Mouse (Mus musculus): ENCODE measurements around the gene Zap70.
A peak's percentile ranks its signal among the peaks of the same experiment; 100 is the strongest.

Gene Zap70

DNA sequence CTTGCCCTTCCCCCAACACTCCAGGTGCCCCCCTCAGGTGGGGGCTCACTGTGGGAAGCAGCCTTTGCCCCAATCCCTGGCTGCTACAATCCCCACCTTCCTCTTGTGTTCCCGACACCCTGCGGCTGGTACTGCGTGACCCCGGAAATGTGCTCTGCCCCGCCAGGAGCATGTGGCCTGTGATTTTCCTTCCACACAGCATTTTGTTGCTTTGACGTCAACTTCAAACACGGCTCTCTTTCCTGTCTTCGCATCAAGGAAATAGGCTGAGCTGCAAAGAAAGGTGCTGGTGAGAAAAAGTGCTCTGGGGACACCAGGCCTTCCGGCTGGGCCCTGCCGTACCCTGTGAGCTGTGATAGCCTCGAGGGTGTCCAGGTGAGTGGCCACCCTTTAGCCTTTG lies at the start of gene Zap70:
Gene Zap70 (plus strand): TSS at position 231 of the 400 bp plus-strand sequence.
- DNase-seq (ENCODE audit: low read depth, low spot score), result no peak

DNA sequence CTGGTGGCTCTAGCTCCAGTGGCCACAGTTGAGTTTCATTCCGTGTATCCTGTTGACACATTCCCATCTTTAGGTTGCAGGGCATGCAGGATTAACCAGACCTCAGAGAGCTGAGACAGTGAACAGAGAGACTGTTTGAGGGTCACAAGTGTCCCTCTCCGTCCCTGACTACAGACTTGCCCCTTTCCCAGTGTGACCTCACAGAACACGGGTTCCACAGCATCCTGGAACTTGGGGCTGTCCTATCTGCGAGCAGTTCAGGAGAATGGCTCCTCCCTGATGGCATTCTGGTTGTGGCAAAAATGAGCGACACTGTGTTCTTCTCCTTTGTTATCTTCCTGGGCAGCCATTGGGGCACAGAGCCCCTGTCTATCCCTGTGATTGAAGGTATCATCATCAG lies 47.3 kb upstream of the Zap70 start, which contains the start of gene Actr1b:
Gene Actr1b (minus strand): TSS at position 112 of the 400 bp plus-strand sequence.
- DNase-seq (ENCODE audit: low read depth, low spot score), result no peak

DNA sequence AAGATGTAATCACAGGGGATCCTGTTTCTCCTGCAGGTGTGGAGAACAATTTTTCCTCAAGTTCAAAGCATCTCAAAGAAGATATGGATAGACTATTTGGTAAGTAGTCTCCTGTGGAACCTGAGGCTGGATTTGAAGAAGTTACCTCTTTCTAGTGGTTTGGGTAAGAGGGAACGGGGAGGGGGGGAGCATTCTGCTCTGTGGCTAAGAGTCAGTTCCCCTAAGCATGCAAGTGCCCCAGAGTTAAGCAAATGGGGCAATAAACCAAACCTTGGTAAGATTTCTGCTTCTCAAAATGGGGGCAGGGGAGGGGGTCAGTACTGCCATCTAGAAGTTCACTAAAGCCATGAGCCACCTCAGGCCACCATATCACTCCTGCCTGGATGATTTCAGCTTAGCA lies 42.8 kb upstream of the Zap70 start:
- no peak for DNase-seq (ENCODE audit: low read depth, low spot score)

DNA sequence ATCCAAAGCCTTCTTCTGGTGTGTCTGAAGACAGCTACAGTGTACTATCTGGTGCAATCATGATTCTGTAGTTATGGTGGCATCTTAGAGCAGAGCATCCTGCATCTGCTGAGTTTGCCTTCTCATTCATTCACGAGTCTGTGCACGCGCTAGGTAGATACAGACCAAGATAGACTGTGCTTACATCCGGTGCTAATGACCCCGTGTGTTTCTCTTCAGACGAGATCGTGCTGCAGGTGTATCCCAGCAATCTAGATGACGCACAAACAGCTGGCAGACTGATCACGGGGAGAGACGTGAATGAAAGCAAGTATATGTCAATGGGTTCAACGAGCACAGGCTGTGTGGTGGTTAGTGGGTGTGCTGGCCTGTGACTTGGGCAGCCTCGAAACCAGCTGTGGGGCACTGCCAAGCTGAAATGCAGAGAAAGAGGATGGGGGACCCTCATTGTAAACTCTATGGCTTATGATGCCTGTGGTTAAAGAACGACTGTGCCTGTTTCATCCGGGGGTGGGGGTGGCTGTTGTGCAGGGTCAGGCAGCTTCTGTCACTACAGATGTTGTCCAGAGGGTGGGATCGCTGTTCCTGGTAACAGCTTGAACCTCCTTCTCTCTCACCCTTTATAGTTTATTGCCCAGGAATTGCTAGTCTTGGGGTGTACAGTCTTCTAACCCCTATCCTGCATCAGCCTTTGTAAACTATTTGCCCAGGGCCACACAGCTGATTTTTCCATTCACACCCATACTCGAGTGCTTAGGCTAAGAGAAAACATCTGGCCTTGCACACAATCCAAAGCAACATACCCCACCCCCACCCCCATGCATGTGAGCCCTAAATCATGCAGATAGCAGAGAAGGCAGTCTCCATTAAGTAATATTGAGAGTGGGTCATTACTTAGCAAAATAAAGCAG lies 38.2 kb upstream of the Zap70 start:
- DNase-seq (ENCODE audit: low read depth, low spot score), result no peak

DNA sequence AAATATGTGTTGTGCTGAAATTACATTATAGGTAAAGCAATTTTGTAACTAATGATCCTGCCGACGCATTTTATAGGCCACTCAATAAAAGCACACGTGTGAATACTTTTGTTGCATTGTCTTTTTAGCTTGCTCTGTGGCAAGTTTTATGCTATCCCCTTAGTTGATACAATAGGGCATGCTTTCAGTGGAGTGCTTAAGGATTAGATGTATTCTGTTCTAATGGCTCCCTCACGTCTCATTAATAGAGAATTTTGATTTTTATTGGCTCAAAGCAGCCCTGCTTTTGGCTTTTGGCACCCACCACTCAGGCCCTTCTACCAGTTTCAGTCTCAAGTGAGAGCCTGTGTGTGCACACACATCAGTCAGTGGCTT lies 37.6 kb upstream of the Zap70 start:
- no peak for DNase-seq (ENCODE audit: low read depth, low spot score)

DNA sequence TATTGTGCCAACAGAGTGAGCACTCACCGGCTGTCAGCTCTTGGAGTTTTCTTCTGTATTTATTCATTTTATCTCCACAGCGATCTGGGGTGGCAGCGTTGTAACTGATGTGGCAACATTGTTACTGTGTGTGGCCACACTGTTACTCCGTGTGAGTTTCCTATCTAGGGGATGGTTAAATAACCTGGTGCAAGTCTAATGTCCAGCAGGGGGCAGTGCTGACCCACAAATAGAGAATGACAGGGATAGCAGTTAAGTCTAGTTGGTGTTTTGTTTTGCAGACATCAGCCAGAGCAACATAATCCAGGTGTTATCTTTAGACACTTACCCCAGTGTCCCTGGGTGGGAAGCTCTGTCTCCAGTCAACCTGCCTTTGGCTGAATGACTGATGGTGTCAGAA lies 24.3 kb upstream of the Zap70 start:
- DNase-seq (ENCODE audit: low read depth, low spot score), result peak; percentile 65

DNA sequence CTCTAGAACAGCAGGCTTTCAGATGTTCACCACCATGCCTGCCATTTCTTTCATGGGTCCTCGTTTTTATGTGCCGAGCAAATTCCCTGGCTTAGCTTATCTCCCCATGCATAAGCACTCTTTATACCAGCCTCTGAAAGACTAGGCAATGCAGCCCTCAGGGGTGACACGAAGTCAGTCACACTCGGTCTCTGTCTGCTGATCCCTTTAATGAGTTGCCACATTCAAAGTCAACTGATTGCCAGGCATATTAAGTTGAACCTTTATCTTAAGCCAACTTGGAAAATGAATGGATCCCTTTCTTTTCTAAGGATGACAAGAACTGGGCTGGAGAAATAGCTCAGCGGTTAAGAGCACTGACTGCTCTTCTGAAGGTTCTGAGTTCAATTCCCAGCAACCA lies 22.4 kb upstream of the Zap70 start:
- DNase-seq (ENCODE audit: low read depth, low spot score), result no peak

DNA sequence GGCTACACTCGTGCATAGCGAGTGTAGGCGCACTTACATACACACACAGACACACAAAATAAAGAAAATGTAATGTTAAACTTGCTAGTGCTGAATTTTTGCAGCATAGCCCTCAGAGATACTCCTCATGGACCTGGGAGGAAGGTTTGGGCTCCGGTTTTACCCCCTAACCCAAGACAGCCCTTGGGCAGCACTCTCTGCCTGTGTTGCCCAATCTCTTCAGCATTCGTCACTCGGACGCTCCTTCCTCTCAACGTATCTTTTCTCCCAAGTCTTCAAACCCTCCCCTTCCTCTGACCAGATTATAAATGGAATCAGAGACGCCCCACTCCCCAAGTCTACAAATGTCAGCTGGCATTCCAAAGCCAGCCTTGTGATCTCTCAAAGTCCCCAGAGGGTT lies 18.6 kb upstream of the Zap70 start:
- DNase-seq (ENCODE audit: low read depth, low spot score), result no peak

DNA sequence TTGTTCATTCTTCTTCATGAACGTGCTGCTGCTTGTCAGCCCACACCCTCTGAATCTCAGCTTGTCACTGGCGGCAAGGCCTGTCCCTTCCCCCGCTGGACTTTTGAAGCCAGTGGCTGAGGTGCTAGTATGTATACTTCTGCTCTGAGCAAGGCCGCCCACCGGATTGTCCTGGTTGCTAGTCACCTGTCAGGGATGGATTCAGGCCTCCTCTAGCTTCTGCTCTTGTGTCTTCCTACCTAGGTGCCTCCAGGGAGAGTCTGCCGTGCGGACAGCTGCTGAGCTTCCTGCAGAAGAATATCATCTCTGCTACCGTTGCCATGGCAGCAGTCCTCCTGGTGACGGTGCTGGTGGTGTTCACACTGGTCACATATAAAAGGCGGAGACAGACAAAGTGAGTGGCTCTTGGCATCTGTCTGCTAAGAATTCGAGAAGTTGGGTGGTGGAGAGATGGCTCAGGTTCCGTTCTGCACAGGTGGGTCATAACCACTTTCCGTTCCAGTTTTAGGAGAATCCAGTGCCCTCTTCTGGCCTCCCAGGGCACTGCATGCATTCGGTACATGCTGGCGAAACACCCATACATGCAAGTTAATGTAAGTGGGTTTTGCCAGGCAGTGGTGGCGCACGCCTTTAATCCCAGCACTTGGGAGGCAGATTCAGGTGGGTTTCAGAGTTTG lies 17.2 kb upstream of the Zap70 start:
- DNase-seq (ENCODE audit: low read depth, low spot score), result no peak

DNA sequence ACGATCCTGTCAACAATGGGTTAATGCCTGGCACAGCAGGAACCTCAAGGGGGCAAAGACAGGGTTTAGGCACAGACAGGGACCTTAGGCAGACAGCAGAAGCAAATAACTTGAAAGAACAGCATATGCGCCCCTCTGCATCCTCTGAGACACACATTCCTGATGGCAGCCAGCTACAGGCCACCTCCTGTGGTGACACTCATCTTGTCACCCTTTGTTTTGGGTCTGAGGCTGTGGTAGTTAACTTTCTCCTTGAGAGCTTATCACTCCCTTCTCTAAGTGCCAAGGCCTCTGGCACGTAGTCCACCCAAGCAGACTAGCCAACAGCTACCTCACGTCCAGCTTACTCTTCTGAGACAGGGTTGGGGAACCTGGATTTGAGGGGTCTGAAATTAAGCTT lies 15.9 kb upstream of the Zap70 start:
- no peak for DNase-seq (ENCODE audit: low read depth, low spot score)

DNA sequence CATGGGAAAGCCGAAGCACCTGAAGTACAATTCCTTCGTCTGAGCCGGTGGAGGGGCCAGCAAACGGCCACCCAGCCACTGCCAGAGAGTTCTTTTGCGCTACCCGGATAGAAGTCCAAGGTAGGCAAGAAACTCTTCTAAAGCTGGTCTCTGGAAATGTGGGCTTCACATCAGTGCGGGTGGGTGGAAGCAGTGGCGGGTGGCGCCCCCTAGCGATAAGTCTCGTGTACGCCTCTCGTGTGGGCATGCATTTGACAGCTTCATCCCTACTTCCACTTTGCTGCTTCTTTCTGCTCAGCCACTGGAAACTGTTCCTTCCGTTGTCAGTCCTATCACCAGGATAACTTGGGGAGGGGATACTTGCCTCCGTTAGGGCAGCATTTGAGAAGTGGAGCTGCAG lies 15.1 kb upstream of the Zap70 start:
- DNase-seq (ENCODE audit: low read depth, low spot score), result no peak

DNA sequence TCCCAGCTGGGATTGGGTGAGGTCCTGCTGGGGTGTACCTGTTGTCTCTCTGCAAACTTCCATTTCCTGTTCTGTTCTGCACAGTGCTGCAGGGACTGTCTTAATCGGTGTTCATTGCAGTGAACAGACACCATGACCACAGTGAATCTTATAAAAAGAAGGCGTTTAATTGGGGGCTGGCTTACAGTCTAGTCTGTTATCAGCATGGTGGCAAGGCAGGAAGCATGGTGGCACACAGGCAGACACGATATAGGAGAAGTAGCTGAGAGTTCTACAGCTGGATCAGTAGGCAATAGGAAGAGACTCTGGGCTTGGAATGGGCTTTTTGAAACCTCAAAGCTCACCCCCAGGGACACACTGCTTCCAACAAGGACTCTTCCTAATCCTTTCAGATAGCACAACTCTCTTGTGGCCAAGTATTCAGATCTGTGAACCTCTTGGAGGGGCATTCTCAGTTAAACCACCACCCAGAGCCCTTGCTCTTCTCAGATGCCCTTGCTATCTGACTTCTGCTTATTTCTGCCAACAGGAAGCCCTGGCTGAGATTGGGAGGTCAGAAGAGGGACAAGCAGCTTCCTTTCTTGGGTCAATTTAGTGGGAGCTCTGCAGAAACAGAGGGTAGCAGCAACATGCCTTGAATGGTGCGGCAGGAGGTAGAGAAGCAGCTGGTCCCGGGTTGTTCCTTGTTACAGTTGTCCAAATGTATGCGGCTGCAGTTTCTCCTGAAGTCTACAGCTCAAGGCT lies 7.5 kb upstream of the Zap70 start:
- no peak for DNase-seq (ENCODE audit: low read depth, low spot score)

DNA sequence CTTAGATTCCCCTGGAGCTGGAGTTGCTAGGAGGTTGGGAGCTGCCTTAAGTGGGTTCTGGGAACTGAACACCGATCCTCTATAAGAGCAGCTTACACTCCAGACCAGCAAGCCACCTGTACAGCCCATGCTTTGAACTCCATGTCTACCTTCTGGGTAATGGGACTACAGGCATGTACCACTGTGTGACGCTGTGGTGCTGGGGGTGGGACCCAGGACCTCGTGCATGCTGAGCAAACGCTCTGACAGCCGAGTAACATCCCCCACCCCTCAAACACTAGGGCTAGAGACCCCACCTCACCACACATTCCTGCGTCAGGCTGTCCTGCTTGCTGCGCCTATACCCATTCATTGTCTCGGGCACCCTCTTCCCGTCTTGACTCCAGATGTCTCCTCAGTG lies 3.0 kb upstream of the Zap70 start:
- DNase-seq (ENCODE audit: low read depth, low spot score), result no peak

DNA sequence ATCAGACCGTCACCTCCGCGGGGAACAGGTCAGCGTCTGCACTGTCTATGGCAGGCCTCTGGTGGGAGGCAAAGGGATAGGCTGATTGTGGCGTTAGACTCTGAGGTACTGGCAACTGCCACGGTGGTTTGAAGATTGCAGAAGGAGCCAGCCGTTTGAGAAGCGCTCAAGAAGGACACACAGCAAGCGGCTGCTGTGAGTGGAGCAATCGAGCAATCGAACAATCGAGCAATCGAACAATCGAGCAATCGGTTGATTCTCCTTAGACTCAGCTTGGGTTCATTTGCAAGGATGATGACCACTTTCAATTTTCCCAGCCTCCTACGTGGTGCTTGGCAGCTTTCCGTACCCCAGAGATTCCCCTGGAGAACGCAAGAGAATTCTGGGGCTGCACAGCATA lies 2.5 kb upstream of the Zap70 start:
- DNase-seq (ENCODE audit: low read depth, low spot score), result no peak

DNA sequence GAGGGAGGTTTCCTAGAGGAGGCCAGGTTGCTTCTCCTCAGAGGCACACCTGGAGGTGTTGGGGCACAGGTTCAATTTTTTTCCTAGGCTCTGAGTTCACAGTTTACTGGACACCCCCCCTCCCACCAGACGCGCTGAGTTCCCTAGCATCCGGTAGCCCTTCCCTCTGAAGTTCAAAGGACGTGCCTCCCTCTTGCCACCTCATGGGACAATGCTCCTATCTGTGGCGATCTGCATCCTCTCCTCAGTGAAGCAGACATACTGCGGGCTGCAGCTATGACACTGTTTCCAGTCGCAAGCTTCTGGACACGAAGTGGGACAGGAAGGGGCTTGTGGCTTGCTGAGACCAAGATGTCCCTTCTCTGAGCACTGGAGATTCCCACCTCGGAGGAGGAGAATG lies 1.2 kb upstream of the Zap70 start:
- DNase-seq (ENCODE audit: low read depth, low spot score), result no peak

DNA sequence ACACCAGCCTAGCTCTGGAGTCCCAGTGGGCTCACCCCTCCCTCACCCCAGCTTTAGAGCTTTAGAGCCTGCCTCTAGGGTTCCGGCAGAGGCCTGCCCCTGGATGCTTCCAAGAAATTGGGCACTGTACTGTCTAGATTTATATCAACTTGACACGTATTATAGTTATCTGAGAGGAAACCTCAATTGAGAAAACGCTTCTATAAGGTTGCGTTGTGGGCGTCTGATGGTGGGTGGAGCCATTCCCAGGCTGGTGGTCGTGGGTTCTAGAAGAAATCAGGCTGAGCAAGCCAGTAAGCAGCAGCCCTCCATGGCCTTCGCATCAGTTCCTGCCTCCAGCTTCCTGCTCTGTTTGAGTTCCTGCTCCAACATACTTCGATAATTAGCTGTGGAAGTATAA lies 537 bp upstream of the Zap70 start:
- DNase-seq (ENCODE audit: low read depth, low spot score), result no peak

DNA sequence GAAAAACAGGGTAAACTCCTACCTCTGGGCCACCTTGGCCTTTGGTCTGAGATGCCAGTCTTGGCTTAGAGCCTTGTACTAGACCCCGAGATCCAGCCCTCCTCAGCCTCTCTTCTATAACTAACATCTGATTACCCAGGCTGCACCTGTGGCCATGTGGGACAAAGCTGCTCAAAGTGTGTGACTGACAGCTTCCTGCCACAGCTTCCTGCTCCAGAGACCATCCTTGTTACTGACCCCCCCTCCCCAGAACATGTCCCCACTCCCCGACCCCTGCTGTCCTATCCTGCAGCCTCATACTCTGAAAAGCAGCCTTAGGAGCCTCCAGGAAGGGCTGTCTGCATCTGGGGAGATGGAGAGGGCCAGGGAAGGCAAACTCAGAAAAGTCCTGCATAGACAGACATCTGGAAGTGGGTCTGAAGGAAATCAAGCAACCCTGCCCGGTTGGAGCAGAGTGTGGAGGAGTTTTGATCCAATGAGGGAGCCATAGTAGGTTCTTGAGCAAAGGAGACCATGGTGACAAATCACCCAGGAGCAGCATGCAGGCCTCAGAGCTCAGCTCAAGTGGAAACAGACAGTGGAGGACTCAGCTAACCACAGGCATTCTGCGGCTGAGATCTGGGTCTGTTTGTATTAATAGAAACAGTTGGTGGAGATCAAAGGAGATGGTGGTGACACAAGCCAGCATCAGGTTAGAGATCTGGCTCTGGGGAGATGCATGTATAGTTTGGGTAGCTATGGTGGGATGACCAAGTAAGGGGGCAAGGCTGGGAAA lies 5.0 kb downstream of the Zap70 start:
- no peak for DNase-seq (ENCODE audit: low read depth, low spot score)

DNA sequence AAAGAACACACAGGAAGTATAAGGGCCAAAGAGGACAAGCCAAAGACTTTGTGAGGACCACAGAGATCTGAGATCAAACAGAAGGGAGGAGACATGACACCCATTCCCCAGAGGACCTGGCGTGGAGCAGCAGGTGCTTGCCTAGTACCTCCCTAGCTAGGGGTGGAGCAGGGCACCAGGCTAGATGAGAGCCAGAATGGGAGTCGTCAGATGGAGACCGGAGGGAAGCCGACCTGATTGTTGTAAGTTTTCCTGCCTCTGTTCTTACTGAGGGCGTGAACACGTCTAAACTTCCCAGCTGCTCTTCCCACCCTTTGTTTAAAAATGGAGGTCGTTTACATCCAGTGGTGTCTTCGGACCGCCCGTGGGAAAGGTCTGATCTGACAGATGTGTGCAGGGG lies 5.7 kb downstream of the Zap70 start:
- no peak for DNase-seq (ENCODE audit: low read depth, low spot score)

DNA sequence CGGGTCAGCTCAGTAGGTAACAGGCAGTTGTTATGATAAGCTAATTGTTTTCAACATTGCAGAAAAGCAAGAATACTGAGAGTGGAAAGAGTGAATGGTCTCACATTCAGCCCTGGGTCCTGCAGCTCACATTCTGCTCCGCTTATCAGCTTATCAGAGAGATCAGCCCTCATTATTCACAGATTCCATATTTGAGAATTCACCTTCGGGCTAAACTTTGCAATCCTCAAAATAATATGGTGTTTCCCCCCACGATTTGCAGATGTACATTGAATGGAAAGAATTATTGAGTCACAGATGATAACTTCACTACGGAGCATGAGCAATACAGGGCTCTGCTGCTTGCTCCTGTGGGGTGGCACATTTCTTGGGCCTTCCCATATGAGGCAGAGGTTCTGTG lies 7.2 kb downstream of the Zap70 start:
- no peak for DNase-seq (ENCODE audit: low read depth, low spot score)

DNA sequence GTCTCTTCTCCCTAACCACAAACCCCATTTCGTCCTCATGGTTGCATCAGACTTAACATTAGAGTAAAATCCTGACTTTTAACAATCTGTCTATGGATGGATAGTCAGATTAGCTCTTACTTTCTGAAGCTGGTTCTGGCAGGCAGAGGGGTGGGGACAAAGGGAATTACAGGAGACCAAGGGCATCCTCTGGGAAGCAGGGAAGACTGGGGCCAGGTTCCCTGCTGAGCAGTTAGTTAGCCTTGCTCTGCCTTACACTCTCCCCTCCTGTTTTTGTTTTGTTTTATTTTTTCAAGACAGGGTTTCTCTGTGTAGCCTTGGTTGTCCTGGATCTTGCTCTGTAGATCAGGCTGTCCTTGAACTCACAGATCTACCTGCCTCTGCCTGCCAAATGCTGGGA lies 8.4 kb downstream of the Zap70 start:
- DNase-seq (ENCODE audit: low read depth, low spot score), result no peak

DNA sequence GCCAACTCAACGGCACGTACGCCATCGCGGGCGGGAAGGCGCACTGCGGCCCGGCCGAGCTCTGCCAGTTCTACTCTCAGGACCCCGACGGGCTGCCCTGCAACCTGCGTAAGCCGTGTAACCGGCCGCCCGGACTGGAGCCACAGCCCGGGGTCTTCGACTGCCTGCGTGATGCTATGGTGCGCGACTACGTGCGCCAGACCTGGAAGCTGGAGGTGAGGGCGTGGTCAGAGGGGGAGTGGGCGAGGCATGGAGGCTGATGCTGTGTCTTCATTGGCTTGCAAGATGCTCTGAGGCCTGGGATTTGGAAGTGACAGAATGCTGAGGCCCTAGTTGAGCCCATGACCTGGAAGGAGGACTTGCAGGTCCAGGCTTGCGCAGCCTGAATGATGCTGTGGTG lies 9.4 kb downstream of the Zap70 start:
- DNase-seq (ENCODE audit: low read depth, low spot score), result no peak
